Mouse (Mus musculus) embryo, embryonic 10.5 days (tissue): Measurements from ENCODE around the gene Ropn1l.

Experiments
- DNase-seq: peaks from one replicate; pipeline ENCODE4 v3.0.0-alpha.2; 2015; ENCODE audit warnings: low spot score

Gene Ropn1l

GRCm38 (mm10) chr15:31406881-31407280 is 46.7 kb downstream of the Ropn1l start:
- no peak for DNase-seq

- no peak for DNase-seq
Measured at GRCm38 (mm10) chr15:31404346-31404745, 49.2 kb downstream of the Ropn1l start.

- DNase-seq: no peak
Measured at GRCm38 (mm10) chr15:31402200-31402892, 51.2 kb downstream of the Ropn1l start.

GRCm38 (mm10) chr15:31400974-31401373 is 52.6 kb downstream of the Ropn1l start:
- no peak for DNase-seq

- no peak for DNase-seq
Measured at GRCm38 (mm10) chr15:31398769-31399168, 54.8 kb downstream of the Ropn1l start.

GRCm38 (mm10) chr15:31397379-31397778 is 56.2 kb downstream of the Ropn1l start:
- no peak for DNase-seq

- DNase-seq: no peak
Measured at GRCm38 (mm10) chr15:31396755-31397154, 56.8 kb downstream of the Ropn1l start.

GRCm38 (mm10) chr15:31395986-31396385 is 57.6 kb downstream of the Ropn1l start:
- DNase-seq: no peak

GRCm38 (mm10) chr15:31393402-31393801 is 60.1 kb downstream of the Ropn1l start:
- no peak for DNase-seq

- no peak for DNase-seq
Measured at GRCm38 (mm10) chr15:31392705-31393104, 60.8 kb downstream of the Ropn1l start.

- DNase-seq: no peak
Measured at GRCm38 (mm10) chr15:31392135-31392534, 61.4 kb downstream of the Ropn1l start.
